Mouse (Mus musculus): ENCODE data around the gene Sirt7. TPM values are rescaled to one million over a fixed set of nuclear protein-coding genes. Genes with fewer than 3 reads are reported as not detected.
"Not testable (repeated sequence)": the region's sequence is repeated elsewhere in the genome, so short reads cannot be mapped to it uniquely, and the experiment has no call there.

Sirt7 gene
- polyA plus RNA-seq, 1 experiment, result 78.5 TPM

DNA sequence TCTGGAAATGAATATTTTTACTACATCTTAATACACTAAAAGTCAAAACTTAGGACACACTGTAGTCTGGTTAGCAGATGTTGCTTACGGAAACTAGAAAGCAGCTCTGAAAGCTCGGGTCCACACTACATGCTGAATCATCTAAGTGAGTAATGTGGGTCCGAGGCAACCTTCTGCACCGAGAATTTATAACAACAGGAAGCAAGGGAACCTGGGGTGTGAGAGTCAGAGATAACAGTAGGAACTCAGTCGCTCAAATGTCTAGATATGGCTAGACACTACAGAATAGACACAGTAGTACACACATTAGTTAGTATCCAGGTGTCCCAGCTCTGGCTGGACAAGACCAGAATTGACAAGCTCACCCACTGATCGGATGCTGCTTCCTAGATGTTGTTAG, 36.5 kb downstream of the Sirt7 start:
- no peaks in the 10 kb centered on the region for H3K4me1 ChIP-seq (ENCODE audit: control insufficient read depth, insufficient read depth, low read length)
- H3K4me3 ChIP-seq (ENCODE audit: insufficient read depth, low read length), result no peak overlapping the region
- no peak overlapping the region for H3K27ac ChIP-seq (ENCODE audit: insufficient read depth, low read depth, low read length)
- TF ChIP-seq POLR2A (IDR thresholded peaks at IDR 0.05; ENCODE audit: borderline replicate concordance, low read depth, low read length) (no peak), CTCF (IDR thresholded peaks at IDR 0.05; ENCODE audit: low read depth, low read length) (no peak)

DNA sequence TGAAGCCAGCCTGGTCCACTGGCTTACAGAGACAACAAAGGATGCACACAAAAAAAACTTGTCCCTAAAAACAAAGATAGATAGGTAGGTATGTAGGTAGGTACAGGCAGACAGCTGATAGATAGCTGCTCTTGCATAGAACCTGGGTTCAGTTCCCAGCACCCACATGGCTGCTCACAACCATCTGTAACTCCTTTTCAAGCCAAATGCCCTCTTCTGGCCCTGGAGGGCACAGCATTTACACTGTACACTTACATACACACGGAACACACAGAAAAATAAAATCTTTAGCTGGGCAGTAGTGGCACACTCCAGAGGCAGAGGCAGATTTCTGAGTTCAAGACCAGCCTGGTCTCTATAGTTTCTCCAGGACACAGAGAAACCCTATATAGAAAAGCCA, 41.1 kb downstream of the Sirt7 start:
- H3K4me1 ChIP-seq (ENCODE audit: control insufficient read depth, insufficient read depth, low read length), result peaks cover 10% of the 10 kb centered on the region
- no peak overlapping the region for H3K4me3 ChIP-seq (ENCODE audit: insufficient read depth, low read length)
- H3K27ac ChIP-seq (ENCODE audit: insufficient read depth, low read depth, low read length), result no peak overlapping the region
- TF ChIP-seq CTCF (IDR thresholded peaks at IDR 0.05; ENCODE audit: low read depth, low read length), result no peak
- no peak for TF ChIP-seq POLR2A (IDR thresholded peaks at IDR 0.05; ENCODE audit: borderline replicate concordance, low read depth, low read length)

GRCm38 (mm10) chr11:120582982-120583293, 42.1 kb downstream of the Sirt7 start:
- H3K4me3 ChIP-seq (ENCODE audit: insufficient read depth, low read length), result not testable (repeated sequence)
- peak overlapping the region; percentile 88; the same call in 1 of the 2 replicates for H3K27ac ChIP-seq (ENCODE audit: insufficient read depth, low read depth, low read length)
- H3K4me1 ChIP-seq (ENCODE audit: control insufficient read depth, insufficient read depth, low read length), result peaks cover 12% of the 10 kb centered on the region

DNA sequence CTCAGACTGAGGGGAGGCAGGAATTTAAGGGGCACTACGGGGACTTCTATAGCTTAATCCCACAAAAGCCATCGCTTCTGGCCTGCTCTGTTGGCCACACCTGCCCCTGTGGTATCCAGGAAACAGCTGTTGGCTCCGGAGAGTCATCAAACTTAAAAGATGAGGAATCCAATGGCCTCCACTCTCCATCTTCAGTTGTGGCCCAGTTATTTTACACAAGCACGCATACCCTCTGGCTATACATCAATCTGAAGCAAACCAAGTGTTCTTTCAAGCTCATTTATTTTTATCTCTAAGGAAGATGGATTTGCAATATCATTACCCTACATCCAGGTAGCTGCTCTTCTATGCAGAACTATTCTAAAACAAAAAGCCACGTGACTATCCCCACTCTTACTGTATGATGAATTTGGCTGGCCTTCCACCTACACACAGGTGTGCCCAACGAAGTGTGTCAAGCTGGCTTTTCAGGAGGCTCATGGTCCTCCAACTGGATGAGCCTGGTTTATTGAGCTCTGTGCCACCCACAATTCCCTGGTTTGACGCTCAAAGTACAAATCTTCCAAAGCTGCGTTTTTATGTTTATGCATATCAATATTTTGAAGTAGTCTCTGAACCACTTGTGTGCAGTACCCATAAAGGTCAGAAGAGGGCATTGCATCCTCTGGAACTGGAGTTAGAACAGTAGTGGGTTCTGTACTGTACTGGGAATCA, 42.6 kb downstream of the Sirt7 start:
- H3K4me1 ChIP-seq (ENCODE audit: control insufficient read depth, insufficient read depth, low read length), result peaks cover 14% of the 10 kb centered on the region
- no peak for TF ChIP-seq POLR2A (IDR thresholded peaks at IDR 0.05; ENCODE audit: borderline replicate concordance, low read depth, low read length)
- TF ChIP-seq CTCF (IDR thresholded peaks at IDR 0.05; ENCODE audit: low read depth, low read length), result no peak
- peak overlapping the region; percentile 87 for H3K4me3 ChIP-seq (ENCODE audit: insufficient read depth, low read length)
- peak overlapping the region; percentile 88 for H3K27ac ChIP-seq (ENCODE audit: insufficient read depth, low read depth, low read length)

GRCm38 (mm10) chr11:120581490-120582267, 43.4 kb downstream of the Sirt7 start, which contains the start of gene Arhgdia:
TSS of gene Arhgdia (minus strand) at chr11:120581624.
- Histone ChIP-seq H3K4me1 (ENCODE audit: control insufficient read depth, insufficient read depth, low read length) (peaks cover 14% of the 10 kb centered on the region), H3K4me3 (ENCODE audit: insufficient read depth, low read length) (peak within 1 kb of the TSS; percentile 87), H3K27ac (ENCODE audit: insufficient read depth, low read depth, low read length) (peak within 1 kb of the TSS; percentile 88)
- TF ChIP-seq CTCF (IDR thresholded peaks at IDR 0.05; ENCODE audit: low read depth, low read length) (no peak), POLR2A (IDR thresholded peaks at IDR 0.05; ENCODE audit: borderline replicate concordance, low read depth, low read length) (no peak)

DNA sequence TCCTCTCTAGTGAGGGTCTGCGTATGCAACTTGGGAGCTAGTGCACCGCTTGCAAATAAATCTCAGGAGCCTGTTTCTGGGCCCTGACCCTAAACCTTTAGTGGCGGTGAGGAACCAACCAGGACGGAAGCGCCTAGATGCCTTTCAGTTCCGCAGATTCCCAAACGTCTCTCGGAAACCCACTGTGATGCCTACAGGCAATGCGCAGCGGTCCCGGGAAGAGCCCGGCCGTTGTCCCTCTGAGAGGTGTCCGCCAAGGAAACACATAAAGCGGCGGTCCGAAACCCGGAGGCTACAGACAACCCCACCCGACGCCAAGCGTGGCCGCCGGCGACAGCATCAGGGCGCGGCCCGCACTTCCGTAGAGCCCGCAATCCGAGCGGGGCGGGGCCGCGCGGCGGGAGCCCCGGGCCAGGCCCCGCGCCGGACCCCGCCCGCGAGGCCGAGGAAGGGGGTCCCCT, 44.1 kb downstream of the Sirt7 start:
- Histone ChIP-seq H3K27ac (ENCODE audit: insufficient read depth, low read depth, low read length) (peak overlapping the region; percentile 88), H3K4me1 (ENCODE audit: control insufficient read depth, insufficient read depth, low read length) (peaks cover 17% of the 10 kb centered on the region), H3K4me3 (ENCODE audit: insufficient read depth, low read length) (peak overlapping the region; percentile 87)
- TF ChIP-seq POLR2A (IDR thresholded peaks at IDR 0.05; ENCODE audit: borderline replicate concordance, low read depth, low read length), result no peak
- no peak for TF ChIP-seq CTCF (IDR thresholded peaks at IDR 0.05; ENCODE audit: low read depth, low read length)

DNA sequence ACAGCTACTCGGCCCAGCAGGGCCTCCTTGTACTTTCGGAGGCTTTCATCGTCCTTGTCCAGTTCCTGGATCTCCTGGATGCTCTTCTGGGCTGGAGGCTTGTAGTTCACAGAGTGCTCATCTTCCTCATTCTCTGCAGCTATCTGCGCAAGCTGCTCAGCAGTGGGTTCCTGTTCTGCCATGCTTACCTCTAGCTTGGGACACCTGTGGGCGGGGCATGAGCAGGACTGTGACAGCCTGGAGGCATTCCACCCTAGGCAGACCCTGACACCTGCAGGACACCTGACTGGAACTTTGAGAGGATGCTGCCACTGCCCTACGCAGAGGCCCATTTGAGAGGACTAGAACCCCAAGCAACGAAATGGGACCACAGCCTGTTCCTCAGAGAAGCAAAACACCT, 44.9 kb downstream of the Sirt7 start:
- H3K4me3 ChIP-seq (ENCODE audit: insufficient read depth, low read length), result peak overlapping the region; percentile 87
- peaks cover 18% of the 10 kb centered on the region for H3K4me1 ChIP-seq (ENCODE audit: control insufficient read depth, insufficient read depth, low read length)
- TF ChIP-seq CTCF (IDR thresholded peaks at IDR 0.05; ENCODE audit: low read depth, low read length), result no peak
- TF ChIP-seq POLR2A (IDR thresholded peaks at IDR 0.05; ENCODE audit: borderline replicate concordance, low read depth, low read length), result no peak
- H3K27ac ChIP-seq (ENCODE audit: insufficient read depth, low read depth, low read length), result peak overlapping the region; percentile 88

DNA sequence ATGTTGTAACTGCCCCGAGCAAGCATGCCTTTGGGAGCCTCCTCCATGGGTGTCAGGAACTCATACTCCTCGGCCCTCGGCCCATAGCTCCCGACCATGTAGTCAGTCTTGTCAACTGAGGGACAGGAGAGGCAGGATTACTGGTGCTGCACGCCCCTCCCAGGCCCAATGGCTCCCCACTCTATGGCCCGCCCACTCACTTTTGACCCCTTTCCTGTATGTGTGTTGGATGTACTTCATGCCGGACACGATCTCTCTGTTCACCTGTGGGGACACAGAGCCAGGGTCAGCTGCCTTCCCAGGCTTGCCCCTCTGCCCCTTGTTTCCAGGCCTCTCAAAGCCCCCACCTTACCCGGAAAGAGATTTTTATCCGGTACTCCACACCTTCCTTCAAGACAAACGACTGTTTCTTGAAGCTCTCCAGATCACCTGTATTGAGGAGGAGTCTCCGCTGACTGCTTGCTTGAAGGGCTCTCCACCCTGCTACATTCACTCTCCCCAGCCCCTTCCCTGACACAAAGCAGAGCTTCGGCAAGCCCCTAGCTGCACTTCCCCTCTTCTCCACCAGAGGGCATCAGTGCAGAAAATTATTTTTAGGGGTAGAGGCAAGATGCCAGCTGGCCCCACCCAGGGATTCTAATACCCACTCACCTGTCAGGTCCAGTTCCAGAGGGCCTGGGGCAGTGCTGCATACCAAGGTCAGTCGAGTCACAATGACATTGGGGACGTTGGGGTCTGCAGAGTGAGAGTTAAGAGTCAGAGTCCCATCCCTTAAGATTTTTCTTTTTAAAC, 45.5 kb downstream of the Sirt7 start:
- TF ChIP-seq POLR2A (IDR thresholded peaks at IDR 0.05; ENCODE audit: borderline replicate concordance, low read depth, low read length), result no peak
- TF ChIP-seq CTCF (IDR thresholded peaks at IDR 0.05; ENCODE audit: low read depth, low read length), result peak; percentile 66
- H3K4me1 ChIP-seq (ENCODE audit: control insufficient read depth, insufficient read depth, low read length), result peaks cover 22% of the 10 kb centered on the region
- peak overlapping the region; percentile 87 for H3K4me3 ChIP-seq (ENCODE audit: insufficient read depth, low read length)
- H3K27ac ChIP-seq (ENCODE audit: insufficient read depth, low read depth, low read length), result no peak overlapping the region

- no peak for TF ChIP-seq POLR2A (IDR thresholded peaks at IDR 0.05; ENCODE audit: borderline replicate concordance, low read depth, low read length)
- no peak for TF ChIP-seq CTCF (IDR thresholded peaks at IDR 0.05; ENCODE audit: low read depth, low read length)
- Histone ChIP-seq H3K4me1 (ENCODE audit: control insufficient read depth, insufficient read depth, low read length) (peaks cover 24% of the 10 kb centered on the region), H3K27ac (ENCODE audit: insufficient read depth, low read depth, low read length) (no peak overlapping the region), H3K4me3 (ENCODE audit: insufficient read depth, low read length) (no peak overlapping the region)
Measured at GRCm38 (mm10) chr11:120578694-120579243, 46.3 kb downstream of the Sirt7 start.
